Mouse (Mus musculus) thymus, postnatal 25 days (tissue): Measurements from ENCODE around the gene Gm5129.
A peak's percentile ranks its signal among the peaks of the same experiment; 100 is the strongest.
"Not testable (repeated sequence)": the region's sequence is repeated elsewhere in the genome, so short reads cannot be mapped to it uniquely, and the experiment has no call there.

Source experiments
- DNase-seq: peaks from one replicate; pipeline ENCODE4 v3.0.0; 2022

The Gm5129 gene

GRCm38 (mm10) chr5:29735557-29736061 lies at the start of gene Gm5129, which contains the start of gene Dnajb6:
Gene Gm5129, minus strand, starts transcription at chr5:29735936.
Gene Dnajb6, plus strand, starts transcription at chr5:29735688.
- DNase-seq: peak; percentile 98

GRCm38 (mm10) chr5:29784906-29785305 lies 49.2 kb upstream of the Gm5129 start:
- DNase-seq: not testable (repeated sequence)

GRCm38 (mm10) chr5:29782261-29782660 lies 46.5 kb upstream of the Gm5129 start:
- DNase-seq: no peak

- not testable (repeated sequence) for DNase-seq
These were observed 44.0 kb upstream of the Gm5129 start for GRCm38 (mm10) chr5:29779733-29780132.

- no peak for DNase-seq
These were observed 42.3 kb upstream of the Gm5129 start for GRCm38 (mm10) chr5:29778029-29778428.

GRCm38 (mm10) chr5:29775437-29775836 lies 39.7 kb upstream of the Gm5129 start:
- no peak for DNase-seq

- DNase-seq: no peak
These were observed 37.9 kb upstream of the Gm5129 start for GRCm38 (mm10) chr5:29773460-29774150.

- no peak for DNase-seq
These were observed 37.1 kb upstream of the Gm5129 start for GRCm38 (mm10) chr5:29772651-29773330.

GRCm38 (mm10) chr5:29772038-29772437 lies 36.3 kb upstream of the Gm5129 start:
- DNase-seq: no peak

- no peak for DNase-seq
These were observed 35.2 kb upstream of the Gm5129 start for GRCm38 (mm10) chr5:29770935-29771334.

- DNase-seq: no peak
These were observed 23.6 kb upstream of the Gm5129 start for GRCm38 (mm10) chr5:29759318-29759717.

- no peak for DNase-seq
These were observed 17.2 kb upstream of the Gm5129 start for GRCm38 (mm10) chr5:29752894-29753293.

GRCm38 (mm10) chr5:29751306-29751705 lies 15.6 kb upstream of the Gm5129 start:
- no peak for DNase-seq

- no peak for DNase-seq
These were observed 11.9 kb upstream of the Gm5129 start for GRCm38 (mm10) chr5:29747661-29748060.

- no peak for DNase-seq
These were observed 5.4 kb upstream of the Gm5129 start for GRCm38 (mm10) chr5:29741093-29741492.

- DNase-seq: no peak
These were observed 4.9 kb upstream of the Gm5129 start for GRCm38 (mm10) chr5:29740651-29741050.

- no peak for DNase-seq
These were observed 2.3 kb upstream of the Gm5129 start for GRCm38 (mm10) chr5:29738076-29738475.

GRCm38 (mm10) chr5:29737471-29737870 lies 1.7 kb upstream of the Gm5129 start:
- no peak for DNase-seq

GRCm38 (mm10) chr5:29736942-29737341 lies 1.2 kb upstream of the Gm5129 start:
- DNase-seq: no peak

- DNase-seq: no peak
These were observed 551 bp upstream of the Gm5129 start for GRCm38 (mm10) chr5:29736073-29736900.

- DNase-seq: no peak
These were observed 765 bp downstream of the Gm5129 start for GRCm38 (mm10) chr5:29734831-29735510.

GRCm38 (mm10) chr5:29726070-29726469 lies 9.7 kb downstream of the Gm5129 start:
- DNase-seq: not testable (repeated sequence)

GRCm38 (mm10) chr5:29725369-29725768 lies 10.4 kb downstream of the Gm5129 start:
- DNase-seq: no peak
